Mouse (Mus musculus) layer of hippocampus, postnatal 25 days (tissue): ENCODE results near the gene Map4k5. TPM values are rescaled to one million over a fixed set of nuclear protein-coding genes. Genes with fewer than 3 reads are reported as not detected.

Experiments
- DNase-seq, 2 experiments: peaks; one replicate each; pipeline ENCODE4 v3.0.0; 2022; ENCODE audit warnings: mixed read lengths in 2 of 2, low spot score in 1 of 2; ENCODE audit errors: extremely low spot score in 1 of 2
- total RNA-seq, 2 experiments: library from RNA; stranded (reverse); gene quantifications; 2 replicates each; pipeline ENCODE4 v1.2.3; 2021

The Map4k5 gene
- total RNA-seq, 2 experiments from 2014 or later: 44.4 to 51.4 TPM

- no peak for DNase-seq
Observed at GRCm38 (mm10) chr12:69846499-69846898, 46.5 kb downstream of the Map4k5 start.

GRCm38 (mm10) chr12:69845722-69846121, 47.3 kb downstream of the Map4k5 start:
- no peak for DNase-seq

- no peak for DNase-seq
Observed at GRCm38 (mm10) chr12:69843531-69844445, 49.2 kb downstream of the Map4k5 start.

- no peak for DNase-seq
Observed at GRCm38 (mm10) chr12:69838376-69838775, 54.6 kb downstream of the Map4k5 start.

- DNase-seq: no peak
Observed at GRCm38 (mm10) chr12:69833982-69834604, 58.9 kb downstream of the Map4k5 start.

- DNase-seq: no peak
Observed at GRCm38 (mm10) chr12:69831239-69831910, 61.6 kb downstream of the Map4k5 start.

GRCm38 (mm10) chr12:69828214-69828613, 64.8 kb downstream of the Map4k5 start:
- DNase-seq: no peak

GRCm38 (mm10) chr12:69824881-69825597, 68.0 kb downstream of the Map4k5 start:
- no peak for DNase-seq

- DNase-seq: no peak
Observed at GRCm38 (mm10) chr12:69814272-69814671, 78.7 kb downstream of the Map4k5 start.

- DNase-seq: no peak
Observed at GRCm38 (mm10) chr12:69813596-69813995, 79.4 kb downstream of the Map4k5 start.

GRCm38 (mm10) chr12:69812986-69813385, 80.0 kb downstream of the Map4k5 start:
- no peak for DNase-seq

- no peak for DNase-seq
Observed at GRCm38 (mm10) chr12:69811976-69812375, 81.0 kb downstream of the Map4k5 start.

- no peak for DNase-seq
Observed at GRCm38 (mm10) chr12:69809439-69809838, 83.6 kb downstream of the Map4k5 start.

- DNase-seq: no peak
Observed at GRCm38 (mm10) chr12:69807399-69807985, 85.5 kb downstream of the Map4k5 start.

- DNase-seq: no peak
Observed at GRCm38 (mm10) chr12:69805148-69805547, 87.9 kb downstream of the Map4k5 start.

GRCm38 (mm10) chr12:69804393-69805070, 88.5 kb downstream of the Map4k5 start:
- DNase-seq: no peak

- DNase-seq: no peak
Observed at GRCm38 (mm10) chr12:69803196-69803595, 89.8 kb downstream of the Map4k5 start.

- DNase-seq: no peak
Observed at GRCm38 (mm10) chr12:69800586-69800985, 92.4 kb downstream of the Map4k5 start.

- DNase-seq: no peak
Observed at GRCm38 (mm10) chr12:69796311-69796710, 96.7 kb downstream of the Map4k5 start.
